Mouse (Mus musculus): ENCODE measurements around the gene Slc25a29.

GRCm38 (mm10) chr12:108829636-108830035, 6.0 kb downstream of the Slc25a29 start:
- TF ChIP-seq CTCF (IDR thresholded peaks at IDR 0.05; ENCODE audit: control insufficient read depth, insufficient read depth, insufficient read length) (no peak), USF1 (IDR thresholded peaks at IDR 0.05; ENCODE audit: low read depth) (no peak), MYOD1 (IDR thresholded peaks at IDR 0.05; ENCODE audit: control insufficient read depth, insufficient read length, low read depth) (no peak)
